Mouse (Mus musculus): Measurements from ENCODE around the gene Gpkow. TPM values are rescaled to one million over a fixed set of nuclear protein-coding genes. Genes with fewer than 3 reads are reported as not detected.
A peak's percentile ranks its signal among the peaks of the same experiment; 100 is the strongest.

Gpkow gene
- 12.2 and 12.8 TPM in 2 replicates for polyA plus RNA-seq (2012; rRNA removed)

DNA sequence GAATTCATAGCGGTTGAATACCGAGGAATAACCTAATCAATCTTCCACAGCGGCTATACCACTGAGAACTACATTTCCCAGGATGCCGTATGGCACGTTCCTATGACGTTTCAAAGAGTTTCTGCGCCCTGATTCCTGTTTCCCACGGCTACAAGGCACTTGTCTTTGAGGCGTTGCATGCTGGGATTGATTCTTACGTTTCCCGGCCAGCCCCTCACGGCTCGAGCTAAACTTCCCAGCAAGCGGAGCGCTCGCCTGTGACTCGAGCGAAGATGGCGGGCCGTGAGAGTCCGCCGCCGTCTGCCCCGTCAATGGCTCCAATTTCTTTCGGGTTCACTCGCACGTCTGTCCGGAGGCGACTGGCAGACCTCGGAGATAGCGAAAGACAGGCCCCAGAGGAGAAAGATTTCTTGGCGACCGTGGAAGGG is at the start of gene Gpkow:
Gene Gpkow (plus strand): TSS at position 178 of the 428 bp plus-strand sequence.
- Histone ChIP-seq H3K27me3 (ENCODE audit: control insufficient read depth, insufficient read depth, low read length) (no peaks in the 10 kb centered on the region), H3K36me3 (ENCODE audit: control insufficient read depth, insufficient read depth, low read length) (no peaks in the 10 kb centered on the region), H3K4me3 (ENCODE audit: control insufficient read depth, insufficient read depth, low read length) (peak within 1 kb of the TSS; percentile 89), H3K4me1 (replicated peaks; ENCODE audit: control insufficient read depth, insufficient read depth, low read length) (peaks cover 10% of the 10 kb centered on the region), H3K27ac (ENCODE audit: control insufficient read depth, insufficient read depth, low read length) (no peak within 1 kb of the TSS)
- 2% methylated on average over 33 of the region's 33 CpGs for WGBS
- peak; percentile 80 for DNase-seq
- TF ChIP-seq CTCF (IDR thresholded peaks at IDR 0.05; ENCODE audit: borderline replicate concordance, control insufficient read depth, extremely low read depth, insufficient read depth, low read length, poor library complexity) = no peak
- peak; percentile 53; the same call in 1 of the 2 replicates for TF ChIP-seq POLR2A (IDR thresholded peaks at IDR 0.05; ENCODE audit: control insufficient read depth, extremely low read depth, insufficient read depth, low read length, poor library complexity)

- DNase-seq = peak; percentile 78
- WGBS = 1% methylated on average over 25 of the region's 25 CpGs
- Histone ChIP-seq H3K4me3 (ENCODE audit: control insufficient read depth, insufficient read depth, low read length) (peak overlapping the region; percentile 89), H3K36me3 (ENCODE audit: control insufficient read depth, insufficient read depth, low read length) (no peaks in the 10 kb centered on the region), H3K27me3 (ENCODE audit: control insufficient read depth, insufficient read depth, low read length) (no peaks in the 10 kb centered on the region), H3K27ac (ENCODE audit: control insufficient read depth, insufficient read depth, low read length) (peak overlapping the region; percentile 95), H3K4me1 (replicated peaks; ENCODE audit: control insufficient read depth, insufficient read depth, low read length) (peaks cover 23% of the 10 kb centered on the region)
- TF ChIP-seq POLR2A (IDR thresholded peaks at IDR 0.05; ENCODE audit: control insufficient read depth, extremely low read depth, insufficient read depth, low read length, poor library complexity) (peak; percentile 48), CTCF (IDR thresholded peaks at IDR 0.05; ENCODE audit: borderline replicate concordance, control insufficient read depth, extremely low read depth, insufficient read depth, low read length, poor library complexity) (no peak)
These were observed 48.1 kb upstream of the Gpkow start for GRCm38 (mm10) chrX:7648671-7649304.

DNA sequence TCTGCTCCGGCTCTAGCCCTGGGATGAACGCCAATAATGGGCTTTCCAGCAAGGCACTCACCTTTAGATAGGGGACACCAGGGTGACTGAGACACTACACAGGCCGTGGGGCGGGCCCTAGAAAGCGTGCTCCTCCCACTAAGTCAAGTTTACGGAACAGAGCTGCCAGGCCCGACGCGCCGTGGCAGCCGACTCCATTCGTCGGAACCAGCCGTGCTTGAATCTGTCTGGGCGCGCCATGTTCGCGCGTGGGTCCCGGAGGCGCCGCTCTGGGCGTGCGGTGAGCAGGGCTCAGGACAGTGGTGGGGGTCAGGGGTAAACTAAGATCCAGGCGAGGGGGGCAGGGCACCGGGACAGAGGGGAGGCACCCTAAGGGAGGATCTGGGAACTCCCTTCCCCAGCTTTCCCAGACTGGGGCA is 39.7 kb upstream of the Gpkow start, which contains the start of gene Prickle3:
Gene Prickle3 (plus strand): TSS at position 40 of the 419 bp plus-strand sequence.
- H3K4me3 ChIP-seq (ENCODE audit: control insufficient read depth, insufficient read depth, low read length) = peak within 1 kb of the TSS; percentile 80
- TF ChIP-seq CTCF (IDR thresholded peaks at IDR 0.05; ENCODE audit: borderline replicate concordance, control insufficient read depth, extremely low read depth, insufficient read depth, low read length, poor library complexity) (no peak), POLR2A (IDR thresholded peaks at IDR 0.05; ENCODE audit: control insufficient read depth, extremely low read depth, insufficient read depth, low read length, poor library complexity) (0 out of 2 replicates have a peak, but pooled peaks have one; percentile 17)
- H3K36me3 ChIP-seq (ENCODE audit: control insufficient read depth, insufficient read depth, low read length) = no peaks in the 10 kb centered on the region
- DNase-seq = peak; percentile 38
- H3K4me1 ChIP-seq (replicated peaks; ENCODE audit: control insufficient read depth, insufficient read depth, low read length) = peaks cover 20% of the 10 kb centered on the region
- H3K27me3 ChIP-seq (ENCODE audit: control insufficient read depth, insufficient read depth, low read length) = no peaks in the 10 kb centered on the region
- no peak within 1 kb of the TSS for H3K27ac ChIP-seq (ENCODE audit: control insufficient read depth, insufficient read depth, low read length)
- 2% methylated on average over 25 of the region's 26 CpGs for WGBS

DNA sequence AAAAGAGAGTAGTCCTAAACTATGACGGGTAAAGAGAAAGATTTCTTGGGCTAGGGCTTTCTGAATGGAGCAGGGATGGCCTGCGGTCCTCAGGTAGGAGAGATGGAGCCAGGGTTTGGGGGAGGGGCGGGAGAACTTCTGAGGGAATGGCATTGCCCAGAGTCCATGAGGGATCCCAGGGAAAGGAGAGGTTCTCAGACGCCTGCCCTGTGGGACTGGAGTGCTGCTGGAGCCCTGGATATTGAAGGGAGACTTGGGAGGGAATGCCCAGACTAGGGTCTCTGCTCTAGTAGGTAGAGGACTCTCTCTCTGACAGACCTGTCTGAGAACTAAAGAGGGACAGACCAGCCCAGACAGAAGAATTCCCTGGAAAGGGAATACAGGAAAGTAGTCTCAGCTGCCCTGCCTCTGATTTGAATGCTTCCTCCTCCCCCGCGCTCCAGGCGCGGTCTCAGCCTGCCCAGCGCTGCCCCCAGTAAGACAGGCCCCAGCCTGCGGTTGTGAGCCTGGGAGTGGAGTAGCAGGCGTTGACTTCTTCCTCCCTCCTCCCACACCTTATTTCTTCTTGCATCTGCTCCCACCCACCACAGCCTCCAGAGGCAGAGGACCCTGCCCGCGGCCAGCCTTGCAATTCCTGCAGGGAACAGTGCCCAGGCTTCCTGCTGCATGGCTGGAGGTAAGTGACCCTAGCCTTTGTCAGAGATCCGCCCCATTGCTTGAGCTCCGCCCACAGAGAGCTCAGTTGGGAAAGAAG is 38.7 kb upstream of the Gpkow start:
- Histone ChIP-seq H3K4me1 (replicated peaks; ENCODE audit: control insufficient read depth, insufficient read depth, low read length) (peaks cover 16% of the 10 kb centered on the region), H3K27me3 (ENCODE audit: control insufficient read depth, insufficient read depth, low read length) (no peaks in the 10 kb centered on the region), H3K4me3 (ENCODE audit: control insufficient read depth, insufficient read depth, low read length) (peak overlapping the region; percentile 16), H3K36me3 (ENCODE audit: control insufficient read depth, insufficient read depth, low read length) (no peaks in the 10 kb centered on the region), H3K27ac (ENCODE audit: control insufficient read depth, insufficient read depth, low read length) (no peak overlapping the region)
- no peak for DNase-seq
- WGBS = 35% methylated on average over 12 of the region's 15 CpGs
- no peak for TF ChIP-seq POLR2A (IDR thresholded peaks at IDR 0.05; ENCODE audit: control insufficient read depth, extremely low read depth, insufficient read depth, low read length, poor library complexity)
- TF ChIP-seq CTCF (IDR thresholded peaks at IDR 0.05; ENCODE audit: borderline replicate concordance, control insufficient read depth, extremely low read depth, insufficient read depth, low read length, poor library complexity) = no peak

GRCm38 (mm10) chrX:7658785-7659589 is 37.9 kb upstream of the Gpkow start:
- H3K36me3 ChIP-seq (ENCODE audit: control insufficient read depth, insufficient read depth, low read length) = no peaks in the 10 kb centered on the region
- WGBS = 83% methylated on average over 11 of the region's 11 CpGs
- H3K27me3 ChIP-seq (ENCODE audit: control insufficient read depth, insufficient read depth, low read length) = no peaks in the 10 kb centered on the region
- H3K4me3 ChIP-seq (ENCODE audit: control insufficient read depth, insufficient read depth, low read length) = no peak overlapping the region
- no peak overlapping the region for H3K27ac ChIP-seq (ENCODE audit: control insufficient read depth, insufficient read depth, low read length)
- TF ChIP-seq POLR2A (IDR thresholded peaks at IDR 0.05; ENCODE audit: control insufficient read depth, extremely low read depth, insufficient read depth, low read length, poor library complexity) (no peak), CTCF (IDR thresholded peaks at IDR 0.05; ENCODE audit: borderline replicate concordance, control insufficient read depth, extremely low read depth, insufficient read depth, low read length, poor library complexity) (no peak)
- H3K4me1 ChIP-seq (replicated peaks; ENCODE audit: control insufficient read depth, insufficient read depth, low read length) = peaks cover 11% of the 10 kb centered on the region
- no peak for DNase-seq

- Histone ChIP-seq H3K36me3 (ENCODE audit: control insufficient read depth, insufficient read depth, low read length) (no peaks in the 10 kb centered on the region), H3K27ac (ENCODE audit: control insufficient read depth, insufficient read depth, low read length) (no peak overlapping the region), H3K4me1 (replicated peaks; ENCODE audit: control insufficient read depth, insufficient read depth, low read length) (peaks cover 11% of the 10 kb centered on the region), H3K4me3 (ENCODE audit: control insufficient read depth, insufficient read depth, low read length) (no peak overlapping the region), H3K27me3 (ENCODE audit: control insufficient read depth, insufficient read depth, low read length) (no peaks in the 10 kb centered on the region)
- no peak for DNase-seq
- 92% methylated on average over 4 of the region's 4 CpGs for WGBS
- TF ChIP-seq CTCF (IDR thresholded peaks at IDR 0.05; ENCODE audit: borderline replicate concordance, control insufficient read depth, extremely low read depth, insufficient read depth, low read length, poor library complexity) = no peak
- TF ChIP-seq POLR2A (IDR thresholded peaks at IDR 0.05; ENCODE audit: control insufficient read depth, extremely low read depth, insufficient read depth, low read length, poor library complexity) = no peak
These were observed 35.8 kb upstream of the Gpkow start for GRCm38 (mm10) chrX:7661086-7661485.

Measured in thymus, adult 2 months (tissue).